Mouse (Mus musculus) testis, adult 2 months (tissue): ENCODE results near the gene Rxrb.

Source experiments
- CTCF ChIP-seq: fragments of 200-500 bp; IDR thresholded peaks from 2 replicates; pipeline ENCODE4 v1.5.1; 2012; ENCODE audit warnings: low read depth, mild to moderate bottlenecking, inconsistent platforms, low read length, moderate library complexity; ENCODE audit not compliant: control insufficient read depth, insufficient read depth, insufficient replicate concordance
- POLR2A ChIP-seq: fragments of 200-500 bp; IDR thresholded peaks from 2 replicates; pipeline ENCODE4 v1.6.1; 2012; ENCODE audit warnings: low read depth, mild to moderate bottlenecking, inconsistent platforms, low read length, moderate library complexity; ENCODE audit not compliant: control insufficient read depth

DNA sequence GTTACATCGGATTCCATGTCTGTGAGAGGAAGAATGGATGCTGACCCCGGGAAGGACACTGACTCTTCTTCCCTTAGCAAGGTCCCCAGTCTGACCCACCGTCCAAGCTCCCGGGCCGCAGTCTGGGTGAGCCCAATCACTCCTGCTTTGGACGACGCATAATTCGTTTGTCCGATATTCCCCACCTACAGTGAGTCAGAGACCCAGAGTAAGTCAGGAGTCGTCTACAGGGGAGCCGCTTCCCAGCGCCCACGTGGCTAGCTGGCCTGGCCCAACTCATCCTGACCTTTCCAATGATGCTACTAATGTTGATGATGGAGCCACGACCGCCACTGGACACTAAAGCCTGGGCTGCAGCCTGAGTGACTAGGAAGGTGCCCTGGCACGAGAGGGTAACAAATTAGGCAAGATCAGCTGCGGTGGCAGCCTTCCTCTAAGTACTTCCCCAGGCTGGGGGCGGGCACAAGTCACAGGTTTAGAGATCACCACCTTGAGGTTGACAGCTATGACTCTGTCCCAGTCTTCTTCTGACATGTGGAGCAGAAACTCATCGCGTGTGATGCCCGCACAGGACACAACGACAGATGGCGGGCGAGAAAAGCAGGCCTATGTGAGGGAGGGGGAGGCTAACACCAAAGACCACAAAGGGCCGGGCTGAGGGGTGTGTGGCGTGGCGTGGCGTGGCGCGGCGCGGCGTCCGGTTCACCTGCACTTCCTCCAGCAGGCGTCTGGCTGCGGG, 4.5 kb upstream of the Rxrb start:
- TF ChIP-seq CTCF (no peak), POLR2A (0 out of 2 replicates have a peak, but pooled peaks have one; percentile 17)
